Mouse (Mus musculus): ENCODE measurements around the gene Pdik1l. TPM values are rescaled to one million over a fixed set of nuclear protein-coding genes. Genes with fewer than 3 reads are reported as not detected.

The Pdik1l gene
- total and polyA plus RNA-seq, 3 experiments = 12.1 to 14.6 (median 13.7) TPM

- H3K36me3 ChIP-seq (replicated peaks in 1 of 2; ENCODE audit: control insufficient read depth in 1 of 2, insufficient read depth in 1 of 2, low read length in 1 of 2) = no peaks in the 10 kb centered on the region
- peak; percentile 74 for DNase-seq (ENCODE audit: extremely low read depth)
- dilution Hi-C loops (cut with MboI; ENCODE audit: extremely low pct_ligation_motif_present, extremely low pct_unique_long_range_greater_than_20kb, low sequenced_read_pairs) = no loop called here
- H3K27me3 ChIP-seq (replicated peaks) = peaks cover 10% of the 10 kb centered on the region
- no peak overlapping the region for H3K4me3 ChIP-seq (replicated peaks in 1 of 3; ENCODE audit: low read depth in 2 of 3, low read length in 2 of 3, poor library complexity in 1 of 3)
- H3K9ac ChIP-seq (ENCODE audit: insufficient read depth, low read depth) = no peak overlapping the region
- TF ChIP-seq RAD21 (IDR thresholded peaks at IDR 0.05; ENCODE audit: low read depth, low read length) (peak; percentile 51), MAZ (IDR thresholded peaks at IDR 0.05; ENCODE audit: low read depth, low read length) (no peak), ZC3H11A (IDR thresholded peaks at IDR 0.05; ENCODE audit: low read depth, low read length) (no peak; the same call in 1 of the 2 replicates), NRF1 (IDR thresholded peaks at IDR 0.05; ENCODE audit: low read depth, low read length) (no peak), MEF2A (IDR thresholded peaks at IDR 0.05; ENCODE audit: borderline replicate concordance, low read depth, low read length) (no peak), ZKSCAN1 (IDR thresholded peaks at IDR 0.05; ENCODE audit: borderline replicate concordance, low read depth, low read length) (no peak), MYC (IDR thresholded peaks at IDR 0.05; ENCODE audit: low read depth, low read length) (no peak), TBP (conservative IDR thresholded peaks at IDR 0.05; ENCODE audit: low read depth, low read length) (no peak), ZNF384 (IDR thresholded peaks at IDR 0.05; ENCODE audit: low read depth, low read length) (no peak), E2F4 (IDR thresholded peaks at IDR 0.05; ENCODE audit: insufficient replicate concordance, low read depth, low read length) (no peak), RCOR1 (conservative IDR thresholded peaks at IDR 0.05; ENCODE audit: low read depth, low read length) (no peak), PAX5 (IDR thresholded peaks at IDR 0.05; ENCODE audit: low read length) (no peak), TCF12 (IDR thresholded peaks at IDR 0.05; ENCODE audit: low read depth, low read length) (no peak), ELF1 (IDR thresholded peaks at IDR 0.05; ENCODE audit: low read depth, low read length) (no peak), JUND (conservative IDR thresholded peaks at IDR 0.05; ENCODE audit: low read depth, low read length) (no peak), SIN3A (IDR thresholded peaks at IDR 0.05; ENCODE audit: low read length) (no peak), SMC3 (IDR thresholded peaks at IDR 0.05; ENCODE audit: low read depth, low read length) (peak; percentile 60), EP300 (IDR thresholded peaks at IDR 0.05; ENCODE audit: low read length) (no peak), POLR2A (IDR thresholded peaks at IDR 0.05; ENCODE audit: low read depth, low read length) (no peak), POLR2AphosphoS2 (IDR thresholded peaks at IDR 0.05; ENCODE audit: low read depth, low read length) (no peak), MAX (IDR thresholded peaks at IDR 0.05; ENCODE audit: low read length) (no peak), IRF4 (IDR thresholded peaks at IDR 0.05; ENCODE audit: low read depth, low read length) (no peak), ZMIZ1 (IDR thresholded peaks at IDR 0.05; ENCODE audit: low read depth, low read length) (no peak), HCFC1 (IDR thresholded peaks at IDR 0.05; ENCODE audit: low read depth, low read length) (no peak), CHD2 (IDR thresholded peaks at IDR 0.05; ENCODE audit: low read length) (no peak), UBTF (IDR thresholded peaks at IDR 0.05; ENCODE audit: low read depth, low read length) (no peak), CTCF (conservative IDR thresholded peaks at IDR 0.05 in 1 of 2, IDR thresholded peaks at IDR 0.05 in 1 of 2; ENCODE audit: low read depth in 2 of 2, low read length in 2 of 2) (peak; percentile 59 to 66)
- H3K79me2 ChIP-seq (replicated peaks; ENCODE audit: control insufficient read depth, extremely low read depth, insufficient read depth, poor library complexity, severe bottlenecking) = no peaks in the 10 kb centered on the region
- H3K9me3 ChIP-seq (replicated peaks; ENCODE audit: low read length) = peaks cover 3% of the 10 kb centered on the region
- no peak overlapping the region for H3K4me2 ChIP-seq (ENCODE audit: insufficient read depth, low read depth, poor library complexity, severe bottlenecking)
- H3K27ac ChIP-seq (ENCODE audit: insufficient read depth, low read depth) = no peak overlapping the region
- in situ Hi-C loops (cut with MboI; ENCODE audit: low pct_ligation_motif_present, low pct_unique_long_range_greater_than_20kb, low sequenced_read_pairs) = no loop called here
- H3K4me1 ChIP-seq (ENCODE audit: control insufficient read depth in 1 of 2, insufficient read depth in 2 of 2) = peaks cover 0 to 10% of the 10 kb centered on the region in 2 experiments; a peak in 2 of 4 replicates
These were observed 4.4 kb upstream of the Pdik1l start for GRCm38 (mm10) chr4:134292067-134292466.

All from CH12.LX (cell line).